ENCODE assay signal across 1 mouse cellular context in genomic region chr1:173801791-173802190, GRCm38 (mm10). TPM values are rescaled to one million over a fixed set of nuclear protein-coding genes. Genes with fewer than 3 reads are reported as not detected.
"Had no signal": no experiment of that assay in that cellular context is flagged by ENCODE, and none has a peak within 500 bp of the region (broad histone marks: within the 10 kb centered on the region; RNA-seq: fewer than 3 reads in every experiment).

No protein-coding gene starts in this region.

RNA-seq across cellular contexts. Expression of gene Ifi204, which starts 35.0 kb away (rescaled TPM):
- total RNA-seq: left cerebral cortex, postnatal 14 days had no signal
